Mouse (Mus musculus) lung, postnatal 0 days (tissue): ENCODE measurements at regions not wholly inside any gene's neighbourhood (a gene's known extent, or its start where the extent isn't known, plus 50 kb on each side); places are given as distances from the start of the nearest gene placed in this dataset.

Experiments
- ATAC-seq: fragments of 200-750 bp; cut with Nextera tagmentation; 2 replicates; pipeline ENCODE4 v1.8.0; 2017; ENCODE audit warnings: moderate library complexity
- DNase-seq: peaks from one replicate; pipeline ENCODE4 v3.0.0-alpha.2; 2016; ENCODE audit warnings: low spot score
- H3K27ac ChIP-seq: fragments of 300-500 bp; sonication (generic); 2 replicates; pipeline ENCODE4 v1.5.1; 2014; ENCODE audit warnings: antibody characterized with exemption, mild to moderate bottlenecking, low read length, mixed read lengths
- H3K27me3 ChIP-seq: fragments of 300-500 bp; sonication (generic); replicated peaks from 2 replicates; pipeline ENCODE4 v1.6.1; 2014; ENCODE audit warnings: low read length, mixed read lengths; ENCODE audit not compliant: insufficient read depth
- H3K36me3 ChIP-seq: fragments of 300-500 bp; sonication (generic); 2 replicates; pipeline ENCODE4 v1.6.1; 2014; ENCODE audit warnings: low read length, mixed read lengths; ENCODE audit not compliant: insufficient read depth
- H3K4me1 ChIP-seq: fragments of 300-500 bp; sonication (generic); 2 replicates; pipeline ENCODE4 v1.6.1; 2014; ENCODE audit warnings: antibody characterized with exemption, low read depth, low read length, mixed read lengths; ENCODE audit not compliant: insufficient read depth
- H3K4me2 ChIP-seq: fragments of 300-500 bp; sonication (generic); replicated peaks from 2 replicates; pipeline ENCODE4 v1.6.1; 2014; ENCODE audit warnings: low read depth, mild to moderate bottlenecking, low read length, moderate library complexity, mixed read lengths
- H3K4me3 ChIP-seq: fragments of 300-500 bp; sonication (generic); 2 replicates; pipeline ENCODE4 v1.5.1; 2014; ENCODE audit warnings: low read depth, low read length
- H3K9ac ChIP-seq: fragments of 300-500 bp; sonication (generic); replicated peaks from 2 replicates; pipeline ENCODE4 v1.6.1; 2014; ENCODE audit warnings: low read depth, mild to moderate bottlenecking
- H3K9me3 ChIP-seq: fragments of 300-500 bp; sonication (generic); 2 replicates; pipeline ENCODE4 v1.6.1; 2016; ENCODE audit warnings: low read length, mixed read lengths
- CTCF ChIP-seq: IDR thresholded peaks from 2 replicates; pipeline ENCODE4 v1.5.1; 2016; ENCODE audit warnings: antibody characterized with exemption, mild to moderate bottlenecking
- EP300 ChIP-seq: IDR thresholded peaks from 2 replicates; pipeline ENCODE4 v1.6.1; 2016; ENCODE audit warnings: antibody characterized with exemption, mild to moderate bottlenecking, control low read depth
- WGBS: fragments of 180-500 bp; shearing (Covaris S2); extraction: QIAGEN DNeasy Blood & Tissue Kit; methylation state at CpG from one replicate; pipeline ENCODE4 v1.1.7; 2014; 5-methylcytosine and 5-hydroxymethylcytosine counted together

- Histone ChIP-seq H3K27me3 (no peaks in the 10 kb centered on the region), H3K27ac (no peak overlapping the region), H3K4me3 (no peak overlapping the region), H3K4me2 (no peak overlapping the region), H3K4me1 (no peaks in the 10 kb centered on the region), H3K9ac (no peak overlapping the region), H3K36me3 (no peaks in the 10 kb centered on the region), H3K9me3 (no peaks in the 10 kb centered on the region)
- no peak for ATAC-seq
- TF ChIP-seq CTCF (no peak), EP300 (no peak)
- WGBS = 72% methylated on average over 3 of the region's 3 CpGs
- no peak for DNase-seq
Observed at GRCm38 (mm10) chr1:143001112-143001511, 639.4 kb upstream of the B3galt2 start.

- Histone ChIP-seq H3K4me1 (no peaks in the 10 kb centered on the region), H3K4me2 (no peak overlapping the region), H3K27ac (no peak overlapping the region), H3K4me3 (no peak overlapping the region), H3K9me3 (no peaks in the 10 kb centered on the region), H3K27me3 (no peaks in the 10 kb centered on the region), H3K9ac (no peak overlapping the region), H3K36me3 (no peaks in the 10 kb centered on the region)
- DNase-seq (no peak), ATAC-seq (no peak)
- 73% methylated on average over 3 of the region's 3 CpGs for WGBS
- TF ChIP-seq EP300 = no peak
- TF ChIP-seq CTCF = no peak
Observed at GRCm38 (mm10) chr1:143006045-143006444, 634.4 kb upstream of the B3galt2 start.

- no peak for TF ChIP-seq CTCF
- no peak for TF ChIP-seq EP300
- H3K27me3 ChIP-seq = no peaks in the 10 kb centered on the region
- no peak overlapping the region for H3K4me3 ChIP-seq
- 60% methylated on average over 2 of the region's 2 CpGs for WGBS
- no peaks in the 10 kb centered on the region for H3K4me1 ChIP-seq
- no peaks in the 10 kb centered on the region for H3K9me3 ChIP-seq
- H3K36me3 ChIP-seq = no peaks in the 10 kb centered on the region
- H3K4me2 ChIP-seq = no peak overlapping the region
- no peak overlapping the region for H3K9ac ChIP-seq
- DNase-seq (no peak), ATAC-seq (no peak)
- no peak overlapping the region for H3K27ac ChIP-seq
Observed at GRCm38 (mm10) chr1:143019982-143020381, 620.5 kb upstream of the B3galt2 start.

- no peak overlapping the region for H3K27ac ChIP-seq
- TF ChIP-seq CTCF (no peak), EP300 (no peak)
- no peaks in the 10 kb centered on the region for H3K36me3 ChIP-seq
- no peaks in the 10 kb centered on the region for H3K4me1 ChIP-seq
- no peak overlapping the region for H3K4me3 ChIP-seq
- H3K4me2 ChIP-seq = no peak overlapping the region
- 43% methylated on average over 2 of the region's 2 CpGs for WGBS
- H3K9me3 ChIP-seq = no peaks in the 10 kb centered on the region
- no peak overlapping the region for H3K9ac ChIP-seq
- no peaks in the 10 kb centered on the region for H3K27me3 ChIP-seq
- ATAC-seq (no peak), DNase-seq (no peak)
Observed at GRCm38 (mm10) chr1:143053161-143053560, 587.3 kb upstream of the B3galt2 start.

GRCm38 (mm10) chr1:143053599-143053998 lies 586.9 kb upstream of the B3galt2 start:
- WGBS = 98% methylated on average over 2 of the region's 2 CpGs
- H3K27ac ChIP-seq = no peak overlapping the region

GRCm38 (mm10) chr1:143054451-143055024 lies 585.9 kb upstream of the B3galt2 start:
- Histone ChIP-seq H3K4me3 (no peak overlapping the region), H3K36me3 (no peaks in the 10 kb centered on the region), H3K27me3 (no peaks in the 10 kb centered on the region), H3K9ac (no peak overlapping the region), H3K27ac (no peak overlapping the region), H3K4me1 (no peaks in the 10 kb centered on the region), H3K4me2 (no peak overlapping the region), H3K9me3 (no peaks in the 10 kb centered on the region)
- DNase-seq = no peak
- no peak for TF ChIP-seq EP300
- WGBS = 67% methylated on average over 3 of the region's 3 CpGs
- no peak for ATAC-seq

More at GRCm38 (mm10) chr1:143053599-143053998, 586.9 kb upstream of the B3galt2 start:
- H3K4me3 ChIP-seq = no peak overlapping the region
- TF ChIP-seq EP300 (no peak), CTCF (no peak)
- DNase-seq = no peak
- H3K9ac ChIP-seq = no peak overlapping the region
- H3K4me1 ChIP-seq = no peaks in the 10 kb centered on the region
- no peaks in the 10 kb centered on the region for H3K36me3 ChIP-seq
- no peaks in the 10 kb centered on the region for H3K9me3 ChIP-seq
- H3K27me3 ChIP-seq = no peaks in the 10 kb centered on the region
- no peak for ATAC-seq
- no peak overlapping the region for H3K4me2 ChIP-seq
